Mouse (Mus musculus) frontal cortex, adult (tissue): Measurements from ENCODE around the gene Col4a4.

Source experiments
- ATAC-seq: cut with Nextera tagmentation; 2 replicates; pipeline ENCODE4 v1.9.2; 2017; ENCODE audit warnings: mild to moderate bottlenecking, moderate library complexity, mixed read lengths; ENCODE audit not compliant: low TSS enrichment

Gene Col4a4

GRCm38 (mm10) chr1:82475821-82476220, 110.8 kb downstream of the Col4a4 start:
- ATAC-seq: no peak

GRCm38 (mm10) chr1:82475254-82475653, 111.4 kb downstream of the Col4a4 start:
- no peak for ATAC-seq

DNA sequence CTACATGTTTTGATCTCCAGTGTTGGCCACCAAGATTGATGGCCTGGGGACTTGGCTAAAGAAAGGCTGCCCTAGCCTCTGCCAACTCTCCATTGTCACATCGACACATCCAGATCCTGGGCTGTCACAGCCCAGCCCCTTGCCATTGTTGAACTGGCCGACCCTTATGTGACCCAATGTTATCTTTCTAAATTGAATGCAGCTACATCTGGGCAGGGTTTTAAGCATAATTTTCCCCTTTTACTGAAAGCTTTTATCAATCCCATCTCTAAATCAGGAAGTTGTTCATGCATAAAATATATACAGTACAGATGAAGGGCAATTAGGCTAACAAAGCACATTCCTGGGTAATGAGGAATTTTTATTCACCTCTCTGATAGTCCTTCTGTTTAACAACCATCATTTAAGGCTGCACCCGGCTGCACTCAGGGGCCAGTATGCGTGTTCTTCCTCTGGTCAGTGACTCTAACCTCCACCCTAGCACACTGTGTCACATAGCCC, 112.1 kb downstream of the Col4a4 start:
- ATAC-seq: no peak

DNA sequence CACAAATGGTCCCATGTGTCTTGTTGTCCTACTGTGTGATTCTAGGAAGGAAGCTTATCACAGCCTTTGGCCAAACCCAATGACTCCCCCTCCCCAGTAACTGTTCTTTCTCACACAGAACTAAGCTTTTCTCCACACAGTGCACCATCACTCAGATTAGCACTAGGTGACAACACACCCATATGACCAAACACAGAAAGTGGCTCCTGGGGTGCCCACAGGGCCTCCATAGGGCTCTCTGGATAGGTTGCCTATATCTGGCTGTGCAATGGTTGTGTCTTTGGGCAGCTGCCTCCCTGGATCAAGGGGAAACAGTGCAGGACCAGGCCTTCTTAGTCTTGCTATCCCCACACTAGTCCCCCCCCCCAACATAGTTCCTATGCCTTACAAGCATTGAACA, 113.2 kb downstream of the Col4a4 start:
- ATAC-seq: no peak

GRCm38 (mm10) chr1:82470516-82471225, 116.0 kb downstream of the Col4a4 start:
- no peak for ATAC-seq

GRCm38 (mm10) chr1:82468872-82469271, 117.8 kb downstream of the Col4a4 start:
- no peak for ATAC-seq

GRCm38 (mm10) chr1:82465321-82465853, 121.3 kb downstream of the Col4a4 start:
- ATAC-seq: no peak

GRCm38 (mm10) chr1:82461041-82461440, 125.6 kb downstream of the Col4a4 start:
- no peak for ATAC-seq

- ATAC-seq: no peak
Observed at GRCm38 (mm10) chr1:82459926-82460325, 126.7 kb downstream of the Col4a4 start.

DNA sequence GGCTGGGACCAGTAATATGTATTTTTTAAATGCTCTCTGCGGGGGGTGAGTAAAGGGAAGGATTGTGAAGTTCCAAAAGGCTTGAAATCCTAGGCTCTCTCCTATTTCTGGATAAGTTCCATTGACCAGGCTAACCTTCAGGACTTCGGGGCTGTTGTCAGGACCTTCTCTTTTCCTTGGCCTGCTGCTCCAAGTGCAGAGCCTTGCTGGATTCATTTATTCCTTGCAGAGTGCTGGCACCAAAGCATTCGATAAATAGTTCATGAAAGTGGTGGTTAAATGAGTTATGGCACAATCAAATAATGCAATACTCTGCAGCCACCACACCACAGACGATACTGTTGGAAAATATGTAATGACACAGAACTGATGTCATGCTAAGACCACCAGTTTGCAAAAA, 127.3 kb downstream of the Col4a4 start:
- ATAC-seq: no peak

- ATAC-seq: no peak
Observed at GRCm38 (mm10) chr1:82454031-82454430, 132.6 kb downstream of the Col4a4 start.

GRCm38 (mm10) chr1:82451927-82452651, 134.6 kb downstream of the Col4a4 start:
- peak; percentile 44; the same call in 1 of the 2 replicates for ATAC-seq

- no peak for ATAC-seq
Observed at GRCm38 (mm10) chr1:82449851-82450250, 136.8 kb downstream of the Col4a4 start.

- no peak for ATAC-seq
Observed at GRCm38 (mm10) chr1:82446049-82446448, 140.6 kb downstream of the Col4a4 start.

GRCm38 (mm10) chr1:82443517-82443916, 143.1 kb downstream of the Col4a4 start:
- no peak for ATAC-seq

GRCm38 (mm10) chr1:82440123-82440522, 146.5 kb downstream of the Col4a4 start:
- no peak for ATAC-seq

DNA sequence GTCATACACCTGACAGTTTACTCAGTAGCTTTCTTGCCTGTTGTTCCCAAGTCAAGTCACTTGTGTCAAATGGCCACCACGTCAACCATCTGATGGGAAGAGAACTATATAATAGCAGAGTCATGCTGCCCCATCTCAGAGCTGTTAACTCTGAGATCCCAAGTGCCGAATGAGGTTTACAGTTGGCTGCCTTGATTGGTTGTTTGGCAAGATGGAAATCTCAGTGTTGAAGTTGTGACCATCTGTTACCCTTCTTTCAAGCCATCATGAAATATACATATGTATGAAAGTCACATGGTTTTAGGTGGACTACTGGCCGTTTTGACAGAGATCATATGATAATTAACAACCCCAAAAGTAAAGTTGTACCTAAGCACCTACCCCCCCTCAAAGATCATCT, 149.4 kb downstream of the Col4a4 start:
- ATAC-seq: no peak

DNA sequence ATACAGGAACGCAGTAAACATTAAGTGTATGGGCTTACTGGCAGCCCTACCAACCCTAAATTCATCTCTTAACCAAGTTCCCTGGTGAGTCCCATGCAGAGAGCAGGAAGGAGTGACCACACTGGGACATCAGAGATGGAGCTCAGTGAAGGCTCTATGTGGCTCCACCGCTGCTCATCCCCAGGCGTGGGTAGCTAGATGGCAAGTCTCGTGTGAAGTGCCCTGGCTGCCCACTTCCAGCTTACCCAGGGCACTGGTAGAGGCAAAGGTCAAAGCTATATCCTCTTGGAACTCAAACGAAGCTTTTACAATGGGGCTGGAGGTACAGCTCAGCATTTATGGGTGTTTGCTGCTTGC, 153.0 kb downstream of the Col4a4 start:
- ATAC-seq: no peak

- peak; percentile 98 for ATAC-seq
Observed at GRCm38 (mm10) chr1:82432919-82433648, 153.6 kb downstream of the Col4a4 start.

DNA sequence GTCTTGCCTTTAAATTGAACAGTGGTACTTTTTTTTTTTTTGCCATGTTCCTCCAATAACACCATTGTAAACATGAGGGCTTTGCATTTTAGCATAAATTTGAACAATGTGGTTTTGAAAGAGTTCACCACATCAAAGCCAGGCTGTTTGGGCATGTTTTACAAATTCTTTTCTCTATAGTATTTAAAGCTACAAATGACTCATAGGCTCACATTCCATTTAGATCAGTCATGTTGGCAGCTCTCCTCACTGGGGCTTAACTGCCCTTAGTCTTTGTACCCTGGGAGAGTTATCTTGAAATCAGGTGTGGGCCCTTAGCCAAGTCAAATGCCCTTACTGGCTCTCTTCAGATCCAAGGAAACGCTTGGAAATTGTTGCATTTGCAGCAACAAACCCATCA, 157.6 kb downstream of the Col4a4 start:
- no peak for ATAC-seq

GRCm38 (mm10) chr1:82427729-82428128, 158.9 kb downstream of the Col4a4 start:
- ATAC-seq: no peak

DNA sequence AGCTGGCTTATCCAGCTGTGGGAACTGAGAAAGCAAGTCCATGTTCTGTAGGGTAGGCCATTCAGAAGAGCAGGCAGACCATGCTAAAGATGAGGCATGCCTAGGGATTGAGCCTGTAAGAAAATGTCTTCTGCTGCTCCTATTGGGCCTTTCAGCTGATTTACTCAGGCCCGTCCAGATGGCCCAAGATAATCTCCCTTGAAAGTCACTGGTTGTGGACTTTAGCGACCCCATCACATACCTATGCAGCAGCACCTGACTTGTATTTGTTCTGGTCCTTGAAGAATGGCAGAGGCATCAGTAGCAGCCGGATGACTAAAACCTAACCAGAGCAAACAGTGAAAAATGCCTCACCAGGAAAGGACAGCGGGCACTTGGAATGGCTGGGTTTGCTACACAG, 171.0 kb downstream of the Col4a4 start:
- ATAC-seq: no peak
